Mouse (Mus musculus) thymus, postnatal 10 days (tissue): ENCODE results near the gene Prss38.

ENCODE experiments used
- DNase-seq, 2 experiments: peaks; one replicate each; pipeline ENCODE4 v3.0.0; 2021; ENCODE audit warnings: low spot score in 2 of 2

The Prss38 gene

GRCm38 (mm10) chr11:59324777-59325176 lies 50.7 kb downstream of the Prss38 start:
- no peak for DNase-seq

- no peak for DNase-seq
Observed at GRCm38 (mm10) chr11:59322988-59323387, 52.5 kb downstream of the Prss38 start.
